Mouse (Mus musculus) thymus, adult 2 months (tissue): Measurements from ENCODE around the gene Myh9.

ENCODE experiments used
- CTCF ChIP-seq: fragments of 200-500 bp; IDR thresholded peaks from 2 replicates; pipeline ENCODE4 v1.5.1; 2012; ENCODE audit warnings: mild to moderate bottlenecking, control low read depth, low read length, moderate library complexity, borderline replicate concordance; ENCODE audit not compliant: control insufficient read depth, poor library complexity, insufficient read depth; ENCODE audit errors: extremely low read depth
- POLR2A ChIP-seq: fragments of 200-500 bp; IDR thresholded peaks from 2 replicates; pipeline ENCODE4 v1.6.1; 2012; ENCODE audit warnings: mild to moderate bottlenecking, low read length, control low read depth, moderate library complexity; ENCODE audit not compliant: control insufficient read depth, poor library complexity, insufficient read depth; ENCODE audit errors: extremely low read depth

DNA sequence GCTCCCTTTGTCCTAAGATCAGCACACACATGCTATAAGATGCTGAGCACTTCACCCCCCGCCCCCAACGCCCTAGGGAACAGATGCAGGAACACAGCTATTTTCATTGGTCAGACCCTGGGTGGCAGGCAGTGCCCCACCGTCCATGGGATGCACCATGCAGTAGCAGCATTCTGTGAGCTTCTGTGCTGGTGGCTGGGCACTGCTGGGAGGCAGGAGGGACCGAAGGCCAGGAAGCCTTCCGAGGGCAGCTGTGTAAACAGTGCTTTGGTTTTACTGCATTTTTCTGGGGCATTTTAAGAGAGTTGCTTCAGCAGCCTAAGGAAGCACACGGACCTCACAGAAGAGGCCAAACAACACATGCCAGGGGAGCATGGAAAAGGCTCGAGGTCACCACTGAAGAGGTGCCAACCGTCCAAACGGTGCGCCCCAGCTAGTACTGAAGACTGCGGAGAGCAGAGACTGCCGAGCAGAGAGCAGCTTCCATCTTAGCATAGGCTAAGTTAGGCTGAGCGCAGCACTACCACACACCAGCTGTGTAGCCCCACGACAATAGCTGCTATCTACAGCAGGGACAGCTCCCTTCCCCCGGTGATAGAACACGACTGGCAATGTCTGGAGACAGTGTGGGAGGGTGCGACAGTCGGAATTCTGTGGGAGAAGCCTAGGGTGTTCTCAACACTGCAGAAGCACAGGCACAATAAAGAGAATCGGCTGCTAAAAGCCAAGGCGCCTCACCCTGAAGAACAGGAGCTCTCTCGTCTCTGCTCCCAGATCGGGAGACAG, 57.7 kb downstream of the Myh9 start:
- TF ChIP-seq CTCF, result no peak
- no peak for TF ChIP-seq POLR2A
